Mouse (Mus musculus): ENCODE measurements at regions not wholly inside any gene's neighbourhood (a gene's known extent, or its start where the extent isn't known, plus 50 kb on each side); places are given as distances from the start of the nearest gene placed in this dataset.

GRCm38 (mm10) chrX:68056026-68056425 lies 134.8 kb upstream of the 4933436I01Rik start:
- DNase-seq (ENCODE audit: low spot score): no peak

DNA sequence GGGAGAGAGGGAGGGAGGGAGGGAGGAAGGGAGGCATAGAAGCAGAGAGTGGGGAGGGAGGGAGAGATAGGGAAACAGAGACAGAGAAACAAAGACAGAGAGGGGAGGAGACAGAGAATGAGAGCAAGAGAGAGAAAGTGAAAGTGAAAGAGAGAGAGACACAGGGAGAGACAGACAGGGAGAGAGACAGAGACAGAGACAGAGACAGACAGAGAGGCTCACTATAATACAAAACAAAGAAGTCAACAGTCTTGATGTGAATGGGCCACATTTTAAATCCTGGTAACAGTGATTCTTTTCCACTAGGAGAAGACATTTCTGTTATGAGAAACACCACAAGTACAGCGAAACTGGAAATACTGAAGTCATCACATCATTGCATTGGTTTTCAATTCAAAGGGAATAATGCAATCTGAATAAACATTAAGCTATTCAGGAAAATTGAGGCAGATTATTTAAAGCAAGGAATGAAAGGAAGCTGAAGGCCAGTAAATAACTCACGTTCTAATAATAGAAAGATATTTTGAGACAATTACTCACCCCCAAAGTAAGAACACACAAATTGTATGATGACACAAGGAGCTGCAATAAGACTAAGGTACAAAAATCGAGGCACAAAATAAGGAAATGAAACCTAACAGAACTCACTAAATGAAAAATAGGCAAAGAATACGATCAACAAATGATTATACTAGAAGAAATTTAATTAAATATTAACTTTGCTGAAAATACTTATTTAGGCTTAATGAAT lies 122.9 kb upstream of the 4933436I01Rik start:
- peak; percentile 45 for DNase-seq (ENCODE audit: low spot score)

Measured in adipocyte (in vitro differentiated cells).